Mouse (Mus musculus) WW6 (cell line): Measurements from ENCODE around the gene Glis2.

Experiments used
- DNase-seq: peaks from one replicate; pipeline ENCODE4 v3.0.0-alpha.2; 2013; ENCODE audit warnings: low read depth, low spot score

The Glis2 gene

DNA sequence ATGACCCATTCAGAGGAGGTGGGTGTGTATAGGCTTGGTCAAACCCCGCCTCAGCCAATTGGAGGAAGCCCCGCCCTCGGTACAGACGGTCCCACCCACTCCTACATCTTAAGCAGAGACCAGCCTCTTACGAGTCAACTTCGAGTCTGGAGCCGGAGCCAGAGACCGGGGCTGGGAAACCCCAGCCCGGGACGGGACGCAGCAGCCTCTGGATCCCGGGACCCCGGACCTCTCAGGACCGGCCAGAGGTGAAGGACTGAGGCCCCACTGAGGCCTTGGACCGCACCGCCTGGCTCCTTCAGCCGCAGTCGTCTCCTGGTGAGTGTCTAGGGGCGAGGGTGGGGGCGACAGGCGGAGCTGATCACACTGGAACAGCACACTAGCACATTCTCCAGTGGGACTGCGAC, 45.3 kb downstream of the Glis2 start, which contains the start of the genes Vasn and Dnaja3:
Gene Vasn, plus strand, starts transcription at position 111 of the 407 bp plus-strand sequence.
Gene Dnaja3, plus strand, starts transcription at position 159 of the 407 bp plus-strand sequence.
- DNase-seq, result peak; percentile 68

DNA sequence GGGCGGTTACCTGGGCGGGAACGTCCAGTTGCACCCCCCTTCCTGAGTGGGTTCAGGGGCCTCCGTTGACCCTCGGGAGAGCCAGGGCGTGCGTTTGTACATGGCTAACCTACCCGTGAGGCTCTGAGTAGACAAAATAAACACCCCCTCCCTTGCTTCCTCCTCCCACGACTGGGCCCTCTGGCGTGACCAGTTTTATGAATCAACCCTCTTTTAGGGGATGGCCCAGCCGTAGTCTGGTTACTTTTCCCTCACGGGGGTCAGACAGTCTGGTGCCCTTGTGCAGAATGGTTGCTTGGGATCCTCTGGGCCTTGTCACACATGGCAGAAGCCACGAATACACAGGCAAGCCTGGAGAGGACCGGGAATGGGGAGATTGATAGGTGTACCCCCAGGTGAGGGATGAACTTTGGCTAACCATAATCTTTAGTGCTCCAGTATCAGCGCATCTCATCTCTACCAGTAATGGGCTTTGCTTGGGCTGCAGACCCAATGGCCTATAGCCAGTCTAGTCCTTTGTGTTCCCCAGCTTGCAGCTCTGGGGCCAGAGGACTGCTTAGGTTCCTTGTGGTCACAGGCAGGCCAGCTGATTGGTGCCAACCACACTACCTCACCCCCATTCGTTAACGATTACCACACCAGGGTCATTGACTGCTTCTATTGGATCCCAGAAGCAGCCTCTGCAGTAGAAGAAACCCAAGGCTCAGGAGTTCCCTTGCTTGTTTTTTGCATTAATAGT, 45.9 kb downstream of the Glis2 start:
- DNase-seq, result no peak

DNA sequence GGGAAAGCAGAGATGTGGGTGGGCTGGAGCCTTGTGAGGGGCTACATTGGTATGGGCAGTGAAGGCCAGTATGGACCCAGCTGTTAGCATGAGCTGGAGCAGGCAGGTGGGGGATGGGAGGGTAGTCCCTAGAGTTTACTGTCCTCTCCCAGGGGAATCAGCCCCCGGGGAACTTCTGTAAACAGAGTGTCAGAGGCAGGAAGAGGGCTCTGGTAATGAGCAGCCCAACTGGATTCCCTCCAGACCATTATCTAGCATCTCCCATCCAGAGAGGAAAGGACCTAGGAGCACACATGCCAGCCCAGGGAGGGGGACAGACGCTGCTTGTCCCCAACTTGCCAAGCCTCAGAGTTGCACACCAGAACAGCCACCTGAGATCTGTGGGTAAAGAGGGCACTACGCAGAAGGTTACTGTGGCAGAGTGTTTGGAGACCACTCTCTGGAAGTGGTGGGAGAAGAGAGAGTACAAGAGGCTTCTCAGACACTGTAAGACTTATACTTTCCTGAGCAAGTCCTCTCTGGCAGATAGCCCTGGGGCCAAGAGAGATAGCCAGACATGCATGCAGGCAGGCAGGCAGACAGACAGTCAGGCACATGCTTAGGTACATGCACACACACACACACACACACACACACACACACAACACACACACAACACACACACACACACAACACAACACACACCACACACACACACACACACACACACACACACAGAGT, 46.8 kb downstream of the Glis2 start:
- DNase-seq, result no peak

DNA sequence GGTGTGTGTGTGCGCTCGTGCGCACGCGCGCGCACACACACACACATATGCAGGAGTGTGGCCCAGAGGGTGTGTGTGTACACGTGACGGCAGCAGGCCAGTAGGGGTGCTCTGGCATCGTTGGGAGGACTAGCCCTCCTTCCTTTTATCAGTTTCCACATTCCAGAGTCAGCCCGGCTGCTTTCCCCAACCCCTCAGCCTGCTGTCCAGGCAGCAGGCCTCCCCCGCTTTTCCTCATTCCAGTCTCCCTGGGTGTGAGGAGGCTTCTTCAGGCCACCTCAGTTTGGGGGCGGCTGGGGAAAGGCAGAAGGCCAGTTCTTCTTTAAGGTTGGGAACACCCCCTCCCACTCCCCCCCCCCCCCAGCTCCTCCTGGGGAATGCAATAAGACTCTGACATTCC, 47.7 kb downstream of the Glis2 start:
- no peak for DNase-seq

DNA sequence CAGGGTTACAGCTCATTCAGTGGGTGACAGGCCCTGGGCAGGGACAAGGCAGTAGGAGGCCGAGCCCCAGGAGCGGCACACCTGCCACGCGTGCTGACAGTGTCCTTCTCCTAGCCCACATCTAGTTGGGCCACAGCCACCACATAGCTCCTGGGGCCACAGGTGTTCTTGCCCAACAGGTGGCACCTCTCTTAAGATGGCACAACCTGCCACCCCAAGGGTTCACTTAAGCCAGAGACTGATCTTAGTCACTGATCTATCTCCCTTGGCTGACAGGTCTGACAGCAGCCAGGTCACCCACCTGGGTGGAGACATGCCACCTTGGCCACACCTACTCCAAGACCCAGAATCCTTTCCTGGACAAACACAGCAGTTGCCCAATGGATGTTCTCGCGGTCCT, 48.4 kb downstream of the Glis2 start:
- no peak for DNase-seq

DNA sequence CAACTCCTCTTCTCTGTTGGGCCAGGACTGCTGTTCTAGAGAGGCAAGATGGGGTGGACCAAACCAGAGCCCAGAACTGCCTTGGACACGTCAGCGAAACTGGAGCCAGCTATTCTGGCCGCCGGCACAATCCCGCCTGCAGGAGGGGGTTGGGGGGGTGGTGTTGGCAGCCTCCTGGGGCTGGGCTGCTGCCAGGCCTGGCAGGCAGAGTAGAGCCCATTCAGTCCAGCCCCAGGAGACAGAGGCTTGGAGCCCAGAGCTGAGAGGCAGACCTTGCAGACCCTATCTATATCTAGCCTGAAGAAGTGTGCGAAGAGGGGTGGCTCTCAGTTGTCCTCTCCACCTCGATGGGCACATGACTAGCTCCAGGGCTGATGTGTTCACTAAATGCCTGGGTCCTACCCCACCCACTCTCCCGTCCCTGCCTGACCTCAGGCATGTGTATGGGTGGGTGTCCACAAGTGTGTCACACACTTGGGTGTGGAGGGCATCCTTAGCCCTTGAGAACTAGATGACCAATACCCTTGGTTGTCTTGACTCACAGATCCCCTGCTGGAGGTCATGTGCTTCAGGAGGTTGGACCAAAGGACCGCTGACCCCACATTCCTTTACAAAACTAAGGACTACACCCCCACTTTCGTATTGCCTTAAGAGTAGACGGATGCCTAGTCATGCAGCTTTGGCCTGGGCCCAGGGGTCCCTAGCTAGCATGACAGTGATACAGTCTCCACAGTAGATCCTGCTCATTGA, 49.3 kb downstream of the Glis2 start:
- DNase-seq, result no peak

DNA sequence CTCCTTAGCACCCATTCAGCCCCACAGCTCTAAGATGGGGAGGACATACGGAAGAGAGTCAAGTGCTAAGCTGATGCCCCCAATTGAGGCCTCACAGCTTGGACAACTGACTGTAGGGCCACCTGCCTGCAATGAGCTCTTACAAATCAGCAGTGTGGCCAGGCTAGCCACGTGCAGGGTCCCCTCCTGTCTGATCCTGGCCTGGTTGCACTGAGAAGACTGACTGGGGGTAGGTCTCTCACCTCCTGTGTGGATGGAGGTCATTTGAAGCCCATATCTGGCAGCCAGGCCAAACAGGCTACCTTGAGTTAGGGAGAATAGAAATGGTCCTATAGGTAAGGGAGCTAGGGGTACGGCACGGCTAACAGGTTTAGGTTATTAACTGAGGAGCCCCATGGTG, 51.4 kb downstream of the Glis2 start:
- no peak for DNase-seq

DNA sequence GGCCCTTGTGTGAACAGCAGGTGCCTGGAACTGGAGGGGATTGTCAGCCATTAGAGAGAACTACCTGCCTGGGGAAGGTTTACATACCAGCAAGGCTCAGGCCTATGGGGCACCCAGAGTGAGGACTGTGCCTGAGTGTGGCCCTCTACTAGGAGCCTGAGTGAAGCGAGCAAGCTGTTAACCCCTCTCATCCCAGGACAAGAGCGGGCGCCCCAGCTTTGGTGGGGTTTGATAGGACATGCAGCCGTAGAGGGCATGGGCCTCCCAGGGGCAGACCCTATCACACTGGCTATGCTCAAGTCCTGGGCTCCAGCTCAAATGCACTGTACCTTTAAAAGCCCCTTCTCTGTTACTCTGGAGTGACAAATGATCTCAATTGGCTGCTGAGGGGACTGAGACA, 52.3 kb downstream of the Glis2 start:
- no peak for DNase-seq

DNA sequence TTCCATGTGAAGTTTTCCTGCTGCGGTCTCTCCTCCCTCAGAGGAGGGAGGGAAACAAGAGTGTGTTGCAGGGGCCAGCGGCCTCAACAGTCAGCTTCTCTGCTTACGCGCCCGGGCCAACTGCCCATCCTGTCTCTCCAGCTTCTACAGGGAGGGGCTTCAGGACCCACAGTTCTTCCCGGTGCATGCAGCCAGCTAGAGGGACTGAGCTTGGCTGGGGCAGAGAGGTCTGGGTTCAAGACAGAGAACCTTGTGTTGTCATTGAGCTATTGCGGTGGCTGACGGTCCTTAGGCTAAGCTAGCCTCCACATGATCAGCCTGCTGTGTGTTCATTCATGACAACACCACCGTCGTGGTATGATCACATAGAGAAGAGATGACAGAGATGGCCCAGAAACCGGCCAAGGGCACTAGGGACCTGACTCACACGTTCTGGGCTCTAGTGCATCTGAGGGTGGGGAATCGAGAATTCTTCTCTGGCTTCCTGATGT, 53.2 kb downstream of the Glis2 start:
- DNase-seq, result no peak

DNA sequence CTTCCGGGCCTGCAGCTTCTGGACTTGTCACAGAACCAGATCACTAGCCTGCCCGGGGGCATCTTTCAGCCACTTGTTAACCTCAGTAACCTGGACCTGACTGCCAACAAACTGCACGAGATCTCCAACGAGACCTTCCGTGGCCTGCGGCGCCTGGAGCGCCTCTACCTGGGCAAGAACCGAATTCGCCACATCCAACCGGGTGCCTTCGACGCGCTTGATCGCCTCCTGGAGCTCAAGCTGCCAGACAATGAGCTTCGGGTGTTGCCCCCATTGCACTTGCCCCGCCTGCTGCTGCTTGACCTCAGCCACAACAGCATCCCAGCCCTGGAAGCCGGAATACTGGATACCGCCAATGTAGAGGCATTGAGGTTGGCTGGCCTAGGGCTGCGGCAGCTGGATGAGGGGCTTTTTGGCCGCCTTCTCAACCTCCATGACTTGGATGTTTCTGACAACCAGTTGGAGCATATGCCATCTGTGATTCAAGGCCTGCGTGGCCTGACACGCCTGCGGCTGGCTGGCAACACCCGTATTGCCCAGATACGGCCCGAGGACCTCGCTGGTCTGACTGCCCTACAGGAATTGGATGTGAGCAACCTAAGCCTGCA, 54.0 kb downstream of the Glis2 start:
- peak; percentile 39 for DNase-seq

DNA sequence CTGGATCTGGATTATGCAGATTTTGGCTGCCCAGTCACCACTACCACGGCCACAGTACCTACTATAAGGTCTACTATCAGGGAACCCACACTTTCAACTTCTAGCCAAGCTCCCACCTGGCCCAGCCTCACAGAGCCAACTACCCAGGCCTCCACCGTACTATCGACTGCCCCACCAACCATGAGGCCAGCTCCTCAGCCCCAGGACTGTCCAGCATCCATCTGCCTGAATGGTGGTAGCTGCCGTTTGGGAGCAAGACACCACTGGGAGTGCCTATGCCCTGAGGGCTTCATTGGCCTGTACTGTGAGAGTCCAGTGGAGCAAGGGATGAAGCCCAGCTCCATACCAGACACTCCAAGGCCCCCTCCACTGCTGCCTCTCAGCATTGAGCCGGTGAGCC, 54.7 kb downstream of the Glis2 start:
- no peak for DNase-seq

DNA sequence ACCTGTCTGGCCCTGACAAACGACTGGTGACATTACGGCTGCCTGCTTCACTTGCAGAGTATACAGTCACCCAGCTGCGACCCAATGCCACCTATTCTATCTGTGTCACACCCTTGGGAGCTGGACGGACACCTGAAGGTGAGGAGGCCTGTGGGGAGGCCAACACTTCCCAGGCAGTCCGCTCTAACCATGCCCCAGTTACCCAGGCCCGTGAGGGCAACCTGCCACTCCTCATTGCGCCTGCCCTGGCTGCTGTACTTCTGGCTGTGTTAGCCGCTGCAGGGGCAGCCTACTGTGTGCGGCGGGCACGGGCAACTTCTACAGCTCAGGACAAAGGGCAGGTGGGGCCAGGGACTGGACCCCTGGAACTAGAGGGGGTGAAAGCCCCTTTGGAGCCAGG, 55.2 kb downstream of the Glis2 start:
- DNase-seq, result no peak

DNA sequence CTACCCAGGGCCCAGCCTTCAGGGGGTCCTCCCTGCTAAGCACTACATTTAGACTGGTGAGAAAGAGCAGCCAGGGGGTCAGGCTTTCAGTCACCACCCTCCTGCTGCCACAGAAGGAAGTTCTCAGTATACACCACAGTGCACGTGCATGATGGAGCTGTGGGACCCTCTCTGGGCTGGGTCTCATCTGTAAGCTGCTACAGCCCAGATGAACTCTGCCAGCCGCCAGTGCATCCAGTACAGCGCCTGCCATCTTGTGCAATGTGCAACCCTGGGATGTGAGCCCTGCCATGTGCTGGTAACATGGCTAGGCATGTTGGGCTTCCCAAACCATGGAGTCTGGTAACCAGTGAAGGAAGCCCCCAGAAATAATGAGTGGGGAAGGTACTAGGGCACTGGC, 55.6 kb downstream of the Glis2 start:
- DNase-seq, result no peak

DNA sequence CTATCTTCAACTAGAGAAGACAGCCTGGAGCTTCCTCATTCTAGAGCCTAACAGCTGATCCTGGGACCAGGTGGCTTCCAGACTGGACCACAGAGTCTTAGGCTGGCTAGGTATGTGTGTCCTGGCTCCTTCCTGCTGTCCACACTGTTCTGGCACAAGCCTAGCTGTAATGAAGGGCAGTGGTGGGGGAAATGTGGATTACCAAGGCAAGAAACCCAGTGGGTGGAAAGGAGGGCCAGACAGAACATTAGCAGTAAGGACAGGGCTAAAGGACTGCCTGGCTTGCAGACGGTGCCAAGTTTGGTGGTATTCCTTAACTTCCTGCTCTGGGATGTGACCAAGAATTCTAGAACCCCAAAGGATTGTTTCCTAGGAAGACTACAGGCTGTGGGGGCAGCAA, 56.6 kb downstream of the Glis2 start:
- no peak for DNase-seq

DNA sequence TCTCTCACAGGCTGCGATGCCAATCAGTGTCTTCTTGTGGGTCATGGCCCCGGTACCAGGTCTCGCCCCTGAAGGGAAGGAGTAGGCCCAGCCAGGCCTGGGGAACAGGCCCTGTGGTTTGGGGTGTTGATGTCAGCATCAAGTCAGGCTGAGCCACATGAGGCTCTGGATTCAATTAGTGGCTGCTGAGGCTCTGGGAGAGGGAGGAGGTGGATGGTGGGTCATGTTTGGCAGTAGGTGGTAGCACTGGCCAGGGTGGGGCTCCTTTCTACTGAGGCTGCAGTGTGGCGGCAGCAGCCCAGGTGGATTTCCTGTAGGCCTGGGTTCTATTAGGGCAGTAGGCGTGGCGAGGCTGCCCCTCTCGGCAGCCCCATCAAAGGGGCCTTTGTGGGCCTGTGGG, 57.1 kb downstream of the Glis2 start:
- DNase-seq, result no peak

DNA sequence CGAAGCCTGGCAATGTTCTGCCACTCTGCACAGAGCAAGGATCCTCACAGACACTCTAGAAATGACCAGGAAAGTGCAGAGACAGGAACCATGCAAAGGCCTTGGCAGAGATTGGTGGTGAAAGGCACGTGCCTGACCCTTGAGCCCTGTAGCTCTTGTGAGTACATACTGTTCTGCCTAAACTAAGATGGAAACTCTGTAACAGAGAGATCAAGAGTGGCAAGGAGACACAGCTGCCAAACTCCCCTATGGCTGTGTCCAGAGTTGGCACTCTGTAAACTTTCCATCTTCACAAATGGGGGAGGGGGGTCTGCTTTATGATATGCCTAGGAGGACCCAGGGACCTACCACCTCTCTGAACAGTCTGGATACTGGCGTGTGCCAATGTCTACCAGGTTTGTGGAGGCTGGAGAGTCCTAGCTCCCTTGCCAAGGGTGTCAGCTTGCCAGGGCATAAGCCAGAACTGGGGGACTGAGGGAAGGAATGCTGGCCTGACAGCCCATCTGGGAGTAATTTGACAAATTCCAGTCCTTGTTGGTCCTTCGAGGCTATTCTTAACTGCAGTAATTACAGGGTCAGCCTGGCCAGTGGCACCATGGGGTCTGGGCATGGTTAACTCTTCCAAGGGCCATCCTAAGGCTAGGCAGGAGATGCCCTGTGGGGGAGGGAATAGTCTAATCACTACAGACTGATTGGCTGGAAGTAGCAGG, 58.3 kb downstream of the Glis2 start:
- DNase-seq, result no peak

DNA sequence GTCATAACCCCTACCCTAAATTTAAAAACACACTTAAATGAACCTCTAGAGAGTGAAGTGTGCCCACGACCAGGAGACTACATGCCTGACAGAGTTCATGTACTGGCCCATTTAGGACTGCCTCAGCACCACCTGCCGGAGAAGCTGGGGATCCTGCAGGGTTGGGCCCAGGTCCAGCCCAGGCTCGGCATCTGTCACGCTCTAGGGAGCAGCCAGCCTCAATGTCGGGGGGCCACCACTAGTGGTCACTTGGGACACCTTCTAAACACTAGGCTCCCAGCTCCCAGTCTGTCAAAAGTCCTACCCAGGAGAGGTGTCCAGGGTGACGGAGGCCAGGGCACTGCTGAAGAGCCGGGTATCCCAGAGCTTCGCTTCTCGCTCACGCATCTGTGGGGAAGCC, 60.2 kb downstream of the Glis2 start:
- no peak for DNase-seq

DNA sequence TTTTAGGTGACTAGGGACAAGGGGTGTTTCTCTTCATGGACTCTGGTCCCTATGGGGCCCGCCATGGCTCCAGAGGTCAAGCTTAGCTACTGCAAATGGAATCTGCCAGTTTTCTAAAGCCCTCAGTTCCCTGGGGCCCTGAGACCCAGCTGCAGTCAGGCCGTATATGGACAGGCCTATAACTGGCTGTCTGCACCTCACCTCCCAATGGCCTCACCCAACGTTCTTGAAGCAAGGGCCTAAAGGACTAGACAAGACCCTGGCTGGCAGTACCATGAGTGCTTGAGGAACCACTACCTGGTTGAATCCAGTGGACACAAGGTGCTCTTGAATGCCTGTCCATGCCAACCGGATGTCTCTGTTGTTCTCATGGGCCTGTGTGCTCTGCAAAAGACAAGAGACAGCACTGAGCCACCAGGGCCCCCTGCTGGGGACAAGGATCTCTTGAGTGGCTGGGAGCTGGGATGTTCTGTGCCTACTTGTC, 60.8 kb downstream of the Glis2 start:
- no peak for DNase-seq

DNA sequence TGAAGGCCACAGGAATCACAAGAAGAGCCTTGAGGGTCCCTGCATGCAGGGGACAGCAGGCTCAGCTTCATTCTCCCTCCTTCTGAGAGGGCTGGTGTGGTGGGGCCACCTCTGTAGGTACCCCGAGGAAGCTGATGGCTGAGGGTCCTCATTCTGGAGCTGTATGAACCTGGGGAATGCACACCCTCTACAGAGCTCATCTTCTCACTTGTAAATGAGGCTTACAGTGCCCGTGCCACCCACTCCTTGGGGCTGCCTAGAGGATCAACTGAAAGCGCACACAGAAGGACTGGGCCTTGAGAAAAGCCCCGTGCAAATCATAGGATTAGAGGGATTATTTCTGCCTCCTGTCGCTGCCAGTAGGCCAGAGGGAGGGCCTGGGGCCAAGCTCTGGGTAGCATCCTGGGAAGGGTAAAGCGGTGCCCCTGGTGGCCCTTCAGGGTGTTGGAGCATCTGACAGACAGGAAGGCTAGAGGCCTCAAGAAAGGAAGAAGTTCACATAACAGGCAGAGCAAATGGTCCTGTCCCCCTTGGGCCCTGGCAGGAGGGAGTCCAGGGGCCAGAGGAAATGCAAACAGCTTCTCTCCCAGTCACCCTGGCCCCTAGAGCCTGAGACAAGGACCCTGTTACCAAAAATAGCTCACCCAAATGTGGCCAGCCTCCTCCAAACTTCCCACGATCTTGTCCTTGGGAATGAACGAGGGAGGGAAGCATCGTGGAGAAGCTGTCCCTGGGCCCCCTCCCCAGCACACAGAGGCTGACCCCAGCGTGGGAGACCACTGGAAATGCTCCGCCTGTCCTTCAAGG, 61.5 kb downstream of the Glis2 start:
- DNase-seq, result no peak

DNA sequence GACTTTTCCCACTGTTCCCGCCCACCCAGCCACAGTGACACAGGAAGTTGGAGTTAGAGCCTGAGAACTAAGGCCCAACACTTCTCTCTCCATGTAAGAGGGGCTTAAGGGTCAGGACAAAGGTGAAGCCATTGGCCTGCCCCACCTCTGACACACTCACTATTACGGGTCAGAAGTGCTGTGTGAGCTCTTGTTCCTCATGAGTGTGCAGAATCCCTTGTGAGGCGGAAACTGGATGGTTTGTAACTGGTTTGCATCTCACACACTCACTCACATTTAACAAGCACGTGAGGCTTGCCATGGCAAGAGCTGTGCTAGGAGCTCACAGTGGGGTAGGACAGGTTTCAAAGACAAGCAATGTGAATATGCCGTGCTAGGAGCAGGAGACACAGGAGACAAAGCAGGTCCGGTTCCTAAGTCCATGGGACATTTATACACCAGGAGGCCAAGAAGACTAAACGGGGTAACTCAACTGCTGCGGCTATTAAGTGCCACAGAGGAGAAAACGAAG, 62.1 kb downstream of the Glis2 start:
- DNase-seq, result no peak
